Mouse (Mus musculus) cerebellum, adult 2 months (tissue): ENCODE measurements around the gene Alg14.

Experiments used
- CTCF ChIP-seq: fragments of 200-500 bp; IDR thresholded peaks from 2 replicates; pipeline ENCODE4 v1.5.1; 2011; ENCODE audit warnings: low read depth, mild to moderate bottlenecking, control low read depth, low read length, moderate library complexity, borderline replicate concordance; ENCODE audit not compliant: insufficient read depth
- POLR2A ChIP-seq: fragments of 200-500 bp; IDR thresholded peaks from 2 replicates; pipeline ENCODE4 v1.6.1; 2011; ENCODE audit warnings: low read length, control low read depth, borderline replicate concordance; ENCODE audit not compliant: insufficient read depth

- TF ChIP-seq POLR2A (no peak), CTCF (no peak)
Observed at GRCm38 (mm10) chr3:121370301-121370700, 78.7 kb downstream of the Alg14 start.
